Mouse (Mus musculus) embryonic facial prominence, embryonic 15.5 days (tissue): ENCODE data around the gene Ush1g. TPM values are rescaled to one million over a fixed set of nuclear protein-coding genes. Genes with fewer than 3 reads are reported as not detected.

Experiments used
- ATAC-seq: fragments of 200-750 bp; cut with Nextera tagmentation; 2 replicates; pipeline ENCODE4 v1.8.0; 2017; ENCODE audit warnings: low read depth, moderate TSS enrichment; ENCODE audit not compliant: insufficient number of reproducible peaks, low FRiP score, low TSS enrichment
- H3K27ac ChIP-seq: fragments of 300-500 bp; sonication (generic); replicated peaks from 2 replicates; pipeline ENCODE4 v1.5.1; 2015; ENCODE audit warnings: mild to moderate bottlenecking, inconsistent platforms
- H3K27me3 ChIP-seq: fragments of 300-500 bp; sonication (generic); 2 replicates; pipeline ENCODE4 v1.6.1; 2015; ENCODE audit warnings: inconsistent platforms
- H3K36me3 ChIP-seq: fragments of 300-500 bp; sonication (generic); 2 replicates; pipeline ENCODE4 v1.6.1; 2015; ENCODE audit warnings: mild to moderate bottlenecking, inconsistent platforms
- H3K4me1 ChIP-seq: fragments of 300-500 bp; sonication (generic); 2 replicates; pipeline ENCODE4 v1.6.1; 2015; ENCODE audit warnings: inconsistent platforms
- H3K4me2 ChIP-seq: fragments of 300-500 bp; sonication (generic); replicated peaks from 2 replicates; pipeline ENCODE4 v1.6.1; 2015; ENCODE audit warnings: mild to moderate bottlenecking, inconsistent platforms
- H3K4me3 ChIP-seq: fragments of 300-500 bp; sonication (generic); replicated peaks from 2 replicates; pipeline ENCODE4 v1.5.1; 2015; ENCODE audit warnings: mild to moderate bottlenecking, inconsistent platforms
- H3K9ac ChIP-seq: fragments of 300-500 bp; sonication (generic); 2 replicates; pipeline ENCODE4 v1.6.1; 2015; ENCODE audit warnings: inconsistent platforms
- H3K9me3 ChIP-seq: fragments of 300-500 bp; sonication (generic); replicated peaks from 2 replicates; pipeline ENCODE4 v1.6.1; 2016; ENCODE audit warnings: inconsistent platforms
- WGBS: fragments of 180-500 bp; shearing (Covaris S2); methylation state at CpG from one replicate; pipeline ENCODE4 v1.1.7; 2015; 5-methylcytosine and 5-hydroxymethylcytosine counted together
- polyA plus RNA-seq: library from polyadenylated mRNA; unstranded; fragments of >200 nt; fragmentation: Nextera tagmentation; extraction: Ambion mirVana; gene quantifications from 2 replicates; pipeline ENCODE4 v1.2.1, GENCODE M21; 2015

Ush1g gene
- polyA plus RNA-seq, 1 experiment from 2014 or later, result 0.12 TPM

DNA sequence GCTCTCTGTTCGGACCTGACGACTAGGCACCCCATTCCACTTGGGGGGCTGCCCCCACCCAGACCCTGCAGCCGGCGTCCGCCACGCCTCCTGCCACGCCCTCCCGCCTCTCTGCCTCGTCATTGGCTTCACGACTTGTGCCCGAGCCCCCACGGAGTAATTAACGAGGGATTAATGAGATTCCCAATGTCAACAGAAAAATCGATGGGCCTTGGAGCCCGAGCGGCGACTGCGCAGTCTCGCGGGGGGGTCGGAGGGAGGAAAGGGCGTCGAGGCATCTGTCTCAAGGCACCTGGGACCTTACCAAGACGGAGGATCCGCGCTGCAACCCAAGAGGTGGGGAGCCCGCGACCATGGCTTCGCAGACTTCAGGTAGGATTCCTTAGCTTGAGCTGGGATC lies 12.7 kb upstream of the Ush1g start, which contains the start of gene Otop3:
Gene Otop3, plus strand, starts transcription at position 201 of the 400 bp plus-strand sequence.
- Histone ChIP-seq H3K9ac (no peak within 1 kb of the TSS), H3K4me1 (peaks cover 7% of the 10 kb centered on the region; the same call in 1 of the 2 replicates), H3K9me3 (no peaks in the 10 kb centered on the region), H3K4me2 (peak within 1 kb of the TSS; percentile 27), H3K27me3 (peaks cover 76% of the 10 kb centered on the region), H3K36me3 (no peaks in the 10 kb centered on the region), H3K27ac (no peak within 1 kb of the TSS), H3K4me3 (peak within 1 kb of the TSS; percentile 15; the same call in 1 of the 2 replicates)
- ATAC-seq, result no peak
- WGBS, result 4% methylated on average over 29 of the region's 29 CpGs

GRCm38 (mm10) chr11:115329339-115329738 lies 7.5 kb upstream of the Ush1g start:
- no peak for ATAC-seq
- H3K27me3 ChIP-seq, result peaks cover 68% of the 10 kb centered on the region
- H3K4me1 ChIP-seq, result peaks cover 3% of the 10 kb centered on the region; the same call in 1 of the 2 replicates
- no peaks in the 10 kb centered on the region for H3K9me3 ChIP-seq
- H3K4me2 ChIP-seq, result no peak overlapping the region
- H3K9ac ChIP-seq, result no peak overlapping the region
- no peaks in the 10 kb centered on the region for H3K36me3 ChIP-seq
- H3K4me3 ChIP-seq, result no peak overlapping the region
- no peak overlapping the region for H3K27ac ChIP-seq
- WGBS, result 61% methylated on average over 15 of the region's 15 CpGs

GRCm38 (mm10) chr11:115326730-115327129 lies 4.9 kb upstream of the Ush1g start:
- no peaks in the 10 kb centered on the region for H3K36me3 ChIP-seq
- no peak overlapping the region for H3K27ac ChIP-seq
- H3K27me3 ChIP-seq, result peaks cover 70% of the 10 kb centered on the region
- H3K4me2 ChIP-seq, result no peak overlapping the region
- H3K9ac ChIP-seq, result no peak overlapping the region
- H3K4me3 ChIP-seq, result no peak overlapping the region
- H3K4me1 ChIP-seq, result peaks cover 5% of the 10 kb centered on the region; the same call in 1 of the 2 replicates
- H3K9me3 ChIP-seq, result no peaks in the 10 kb centered on the region
- whole genome bisulfite sequencing, result 56% methylated on average over 7 of the region's 7 CpGs
- ATAC-seq, result no peak

GRCm38 (mm10) chr11:115323354-115323753 lies 1.5 kb upstream of the Ush1g start:
- 17% methylated on average over 32 of the region's 32 CpGs for WGBS
- no peak for ATAC-seq
- Histone ChIP-seq H3K27me3 (peaks cover 84% of the 10 kb centered on the region), H3K4me1 (peaks cover 12% of the 10 kb centered on the region; the same call in 1 of the 2 replicates), H3K9ac (no peak overlapping the region), H3K9me3 (no peaks in the 10 kb centered on the region), H3K4me3 (no peak overlapping the region), H3K27ac (no peak overlapping the region), H3K36me3 (no peaks in the 10 kb centered on the region), H3K4me2 (no peak overlapping the region)

DNA sequence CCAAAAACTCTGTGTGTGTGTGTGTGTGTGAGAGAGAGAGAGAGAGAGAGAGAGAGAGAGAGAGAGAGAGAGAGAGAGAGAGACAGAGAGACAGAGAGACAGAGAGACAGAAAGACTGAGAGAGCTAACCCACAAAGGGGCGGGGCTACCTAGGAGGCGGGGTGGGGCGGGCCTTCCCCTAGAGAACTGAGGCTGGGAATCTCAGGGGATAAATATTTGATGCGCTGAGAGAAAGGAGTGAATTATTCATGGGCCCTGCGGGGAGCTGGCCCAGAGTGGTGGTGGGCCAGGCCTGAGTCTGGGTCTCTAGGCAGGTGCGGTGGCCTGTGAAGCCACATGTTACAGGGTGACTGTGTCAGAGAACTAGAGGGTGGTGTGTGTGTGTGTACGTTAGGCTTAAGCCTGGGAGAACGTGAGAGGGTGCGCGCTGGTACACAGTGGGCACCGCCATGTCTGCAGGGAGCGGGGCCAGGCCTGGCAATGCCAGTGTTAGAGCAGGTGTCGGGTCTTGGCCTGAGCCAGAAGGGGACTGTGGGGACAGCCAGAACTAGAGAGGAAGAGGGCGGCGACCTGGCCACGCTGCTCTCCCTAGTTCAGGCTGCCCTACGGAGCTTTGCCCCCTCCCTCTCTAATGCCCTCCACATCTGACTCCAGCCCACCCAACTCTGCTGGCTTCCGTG lies 2.0 kb downstream of the Ush1g start:
- peaks cover 100% of the 10 kb centered on the region for H3K27me3 ChIP-seq
- no peak overlapping the region for H3K27ac ChIP-seq
- no peaks in the 10 kb centered on the region for H3K9me3 ChIP-seq
- H3K9ac ChIP-seq, result no peak overlapping the region
- H3K4me2 ChIP-seq, result no peak overlapping the region
- 5% methylated on average over 18 of the region's 18 CpGs for WGBS
- no peak overlapping the region for H3K4me3 ChIP-seq
- ATAC-seq, result no peak
- peaks cover 12% of the 10 kb centered on the region; the same call in 1 of the 2 replicates for H3K4me1 ChIP-seq
- H3K36me3 ChIP-seq, result no peaks in the 10 kb centered on the region

- Histone ChIP-seq H3K27me3 (peaks cover 97% of the 10 kb centered on the region), H3K4me3 (no peak overlapping the region), H3K4me2 (no peak overlapping the region), H3K36me3 (no peaks in the 10 kb centered on the region), H3K9ac (no peak overlapping the region), H3K27ac (no peak overlapping the region), H3K4me1 (peaks cover 12% of the 10 kb centered on the region; the same call in 1 of the 2 replicates), H3K9me3 (no peaks in the 10 kb centered on the region)
- ATAC-seq, result no peak
- WGBS, result 4% methylated on average over 63 of the region's 63 CpGs
Measured at GRCm38 (mm10) chr11:115318245-115319027, 3.4 kb downstream of the Ush1g start.

DNA sequence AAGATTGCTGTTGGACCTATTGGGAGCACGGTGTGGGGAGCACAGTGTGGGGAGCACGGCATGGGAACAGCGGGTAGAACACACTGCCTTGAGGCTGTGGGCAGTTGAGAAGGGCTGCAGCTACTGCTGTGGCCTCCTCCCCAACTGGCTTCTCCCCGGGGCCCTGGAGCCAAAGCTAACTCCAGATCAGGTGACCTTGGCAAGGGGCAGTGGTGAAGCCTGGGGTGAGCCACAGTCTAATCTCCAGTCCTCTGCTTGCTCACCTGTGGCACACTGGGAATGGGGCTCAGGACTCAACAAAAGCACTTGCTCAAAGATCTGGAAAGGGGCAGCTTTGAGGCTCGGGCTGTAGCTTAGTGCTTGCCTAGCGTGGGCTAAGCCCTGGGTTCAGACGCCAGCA lies 4.6 kb downstream of the Ush1g start:
- Histone ChIP-seq H3K27me3 (peaks cover 97% of the 10 kb centered on the region), H3K4me3 (no peak overlapping the region), H3K9me3 (no peaks in the 10 kb centered on the region), H3K4me2 (no peak overlapping the region), H3K4me1 (peaks cover 11% of the 10 kb centered on the region; the same call in 1 of the 2 replicates), H3K9ac (no peak overlapping the region), H3K27ac (no peak overlapping the region), H3K36me3 (no peaks in the 10 kb centered on the region)
- 61% methylated on average over 7 of the region's 7 CpGs for whole genome bisulfite sequencing
- no peak for ATAC-seq

DNA sequence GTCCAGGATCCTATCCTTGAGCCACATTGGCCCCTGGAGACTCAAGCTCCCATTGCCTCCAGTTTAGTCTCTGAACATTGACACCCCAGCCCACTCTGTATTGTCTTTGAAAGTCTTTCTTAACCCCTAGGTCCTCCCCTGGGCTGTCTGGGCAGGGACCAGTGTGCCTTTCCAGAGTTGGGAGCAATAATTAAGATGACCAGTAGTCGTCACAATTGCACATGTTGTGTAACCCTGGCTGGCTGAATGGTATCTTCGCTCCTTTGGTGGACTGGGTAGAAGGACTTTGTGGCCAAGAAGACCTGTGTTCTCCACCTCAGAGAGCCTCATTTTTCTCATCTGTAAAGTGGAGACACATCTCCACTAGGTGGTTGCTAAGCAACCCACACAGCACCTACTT lies 7.6 kb downstream of the Ush1g start:
- H3K27me3 ChIP-seq, result peaks cover 70% of the 10 kb centered on the region
- 47% methylated on average over 2 of the region's 2 CpGs for WGBS
- H3K9ac ChIP-seq, result no peak overlapping the region
- no peaks in the 10 kb centered on the region for H3K36me3 ChIP-seq
- ATAC-seq, result no peak
- H3K4me3 ChIP-seq, result no peak overlapping the region
- no peak overlapping the region for H3K4me2 ChIP-seq
- no peak overlapping the region for H3K27ac ChIP-seq
- peaks cover 5% of the 10 kb centered on the region; the same call in 1 of the 2 replicates for H3K4me1 ChIP-seq
- H3K9me3 ChIP-seq, result no peaks in the 10 kb centered on the region

DNA sequence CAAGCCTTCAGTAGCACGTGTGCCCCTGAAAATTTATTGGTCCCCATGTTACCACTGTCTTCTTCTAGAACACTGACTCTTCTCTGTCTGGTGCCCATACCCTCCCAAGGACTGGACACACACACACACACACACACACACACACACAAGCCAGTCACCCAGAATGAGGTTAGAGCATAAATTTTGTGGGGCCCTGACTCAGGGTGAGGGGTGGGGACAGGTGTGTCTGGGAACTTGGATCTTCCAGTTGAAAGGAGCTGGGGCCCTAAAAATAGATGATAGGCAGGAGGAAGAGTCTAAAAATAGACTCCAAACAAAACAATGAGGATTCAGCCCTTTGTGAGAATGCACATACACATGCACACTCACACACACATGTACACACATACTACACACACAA lies 13.1 kb downstream of the Ush1g start:
- WGBS, result 60% methylated on average over 1 of the region's 1 CpGs
- no peak overlapping the region for H3K4me2 ChIP-seq
- no peak overlapping the region for H3K9ac ChIP-seq
- ATAC-seq, result no peak
- peaks cover 23% of the 10 kb centered on the region for H3K27me3 ChIP-seq
- H3K27ac ChIP-seq, result no peak overlapping the region
- H3K4me3 ChIP-seq, result no peak overlapping the region
- peaks cover 18% of the 10 kb centered on the region for H3K4me1 ChIP-seq
- no peaks in the 10 kb centered on the region for H3K9me3 ChIP-seq
- H3K36me3 ChIP-seq, result no peaks in the 10 kb centered on the region

DNA sequence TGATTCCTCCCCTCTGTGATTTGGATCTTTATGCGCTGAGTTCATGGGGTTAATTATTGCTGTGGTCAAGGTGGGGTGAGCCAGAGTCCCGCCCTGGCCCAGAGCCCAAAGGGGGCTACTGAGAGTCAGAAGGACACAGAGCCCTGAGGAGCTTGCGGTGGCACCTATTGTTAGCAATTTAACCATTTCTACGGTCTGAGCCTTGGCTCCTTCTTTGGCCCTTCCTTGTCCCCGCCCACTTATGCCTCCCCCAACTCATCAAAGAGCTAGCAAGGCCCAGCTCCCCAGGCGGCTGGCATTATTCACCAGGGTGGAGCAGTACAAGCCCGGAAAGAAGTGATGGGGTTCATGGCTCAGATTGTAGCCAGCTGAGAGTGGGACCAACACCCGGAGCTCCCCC lies 15.0 kb downstream of the Ush1g start, which contains the start of gene Otop2:
Gene Otop2, plus strand, starts transcription at position 301 of the 400 bp plus-strand sequence.
- Histone ChIP-seq H3K36me3 (no peaks in the 10 kb centered on the region), H3K9ac (no peak within 1 kb of the TSS), H3K4me3 (no peak within 1 kb of the TSS), H3K4me2 (no peak within 1 kb of the TSS), H3K27me3 (peaks cover 7% of the 10 kb centered on the region; the same call in 1 of the 2 replicates), H3K9me3 (no peaks in the 10 kb centered on the region), H3K4me1 (peaks cover 18% of the 10 kb centered on the region), H3K27ac (no peak within 1 kb of the TSS)
- WGBS, result 20% methylated on average over 8 of the region's 8 CpGs
- no peak for ATAC-seq

DNA sequence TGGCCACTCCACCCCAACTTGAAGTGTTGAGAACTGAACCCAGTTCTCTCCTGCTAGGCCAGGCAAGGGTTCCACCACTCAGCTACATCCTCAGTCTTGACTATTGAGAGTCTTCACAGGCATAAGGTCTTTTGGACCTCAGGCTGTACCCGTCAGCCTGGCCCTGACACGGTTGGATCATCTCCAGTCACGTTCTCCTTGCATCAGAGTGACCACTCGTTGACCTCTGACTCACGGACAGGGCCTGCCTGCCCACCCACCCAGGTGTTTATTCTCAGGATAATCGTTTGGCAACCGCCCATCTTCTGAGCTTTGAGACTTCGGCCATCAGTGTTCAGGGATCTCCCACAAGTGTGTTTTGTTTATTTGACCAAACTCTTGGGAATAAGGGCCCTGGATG lies 18.7 kb downstream of the Ush1g start:
- 68% methylated on average over 8 of the region's 8 CpGs for WGBS
- H3K4me1 ChIP-seq, result peaks cover 18% of the 10 kb centered on the region
- no peak for ATAC-seq
- H3K36me3 ChIP-seq, result no peaks in the 10 kb centered on the region
- H3K9me3 ChIP-seq, result 0 out of 2 replicates have a peak, but pooled peaks cover 4% of the 10 kb centered on the region
- H3K4me2 ChIP-seq, result no peak overlapping the region
- no peak overlapping the region for H3K27ac ChIP-seq
- no peak overlapping the region for H3K4me3 ChIP-seq
- H3K27me3 ChIP-seq, result peaks cover 24% of the 10 kb centered on the region
- no peak overlapping the region for H3K9ac ChIP-seq
